Mouse (Mus musculus): ENCODE data around the gene Setd1b. TPM values are rescaled to one million over a fixed set of nuclear protein-coding genes. Genes with fewer than 3 reads are reported as not detected.

The Setd1b gene
- polyA plus RNA-seq, 1 experiment from 2014 or later = 12.6 TPM

- peak; percentile 59 for DNase-seq (ENCODE audit: low spot score)
Measured at GRCm38 (mm10) chr5:123137044-123137909, 4.7 kb upstream of the Setd1b start.

GRCm38 (mm10) chr5:123137910-123138229 lies 4.1 kb upstream of the Setd1b start:
- peak; percentile 43 for DNase-seq (ENCODE audit: low spot score)

More at GRCm38 (mm10) chr5:123137044-123137909, 4.7 kb upstream of the Setd1b start:
- no peak for ATAC-seq (ENCODE audit: low FRiP score)
- Histone ChIP-seq H3K27ac (peak overlapping the region; percentile 99), H3K9me3 (ENCODE audit: control insufficient read depth, low read length) (no peaks in the 10 kb centered on the region), H3K36me3 (replicated peaks; ENCODE audit: control insufficient read depth, insufficient read depth) (peaks cover 39% of the 10 kb centered on the region), H3K27me3 (ENCODE audit: control insufficient read depth, insufficient read depth, low read length) (no peaks in the 10 kb centered on the region), H3K4me3 (replicated peaks; ENCODE audit: low read length) (peak overlapping the region; percentile 91), H3K9ac (peak overlapping the region; percentile 100), H3K4me2 (replicated peaks) (peak overlapping the region; percentile 100), H3K4me1 (replicated peaks; ENCODE audit: control insufficient read depth, insufficient read depth, low read length) (peaks cover 49% of the 10 kb centered on the region)
- WGBS = under 1% methylated on average over 20 of the region's 20 CpGs

GRCm38 (mm10) chr5:123138230-123138911 lies 3.6 kb upstream of the Setd1b start:
- H3K9ac ChIP-seq = peak overlapping the region; percentile 100
- under 1% methylated on average over 39 of the region's 40 CpGs for WGBS
- H3K4me3 ChIP-seq (replicated peaks; ENCODE audit: low read length) = peak overlapping the region; percentile 91
- peak; percentile 56 for DNase-seq (ENCODE audit: low spot score)
- no peaks in the 10 kb centered on the region for H3K27me3 ChIP-seq (ENCODE audit: control insufficient read depth, insufficient read depth, low read length)
- peak overlapping the region; percentile 100 for H3K4me2 ChIP-seq (replicated peaks)
- peaks cover 40% of the 10 kb centered on the region for H3K4me1 ChIP-seq (replicated peaks; ENCODE audit: control insufficient read depth, insufficient read depth, low read length)
- peak overlapping the region; percentile 99 for H3K27ac ChIP-seq
- peaks cover 39% of the 10 kb centered on the region for H3K36me3 ChIP-seq (replicated peaks; ENCODE audit: control insufficient read depth, insufficient read depth)
- ATAC-seq (ENCODE audit: low FRiP score) = peak; percentile 11
- no peaks in the 10 kb centered on the region for H3K9me3 ChIP-seq (ENCODE audit: control insufficient read depth, low read length)

More at GRCm38 (mm10) chr5:123137910-123138229, 4.1 kb upstream of the Setd1b start:
- Histone ChIP-seq H3K27ac (peak overlapping the region; percentile 99), H3K4me3 (replicated peaks; ENCODE audit: low read length) (peak overlapping the region; percentile 91), H3K4me2 (replicated peaks) (peak overlapping the region; percentile 100), H3K9me3 (ENCODE audit: control insufficient read depth, low read length) (no peaks in the 10 kb centered on the region), H3K36me3 (replicated peaks; ENCODE audit: control insufficient read depth, insufficient read depth) (peaks cover 39% of the 10 kb centered on the region), H3K27me3 (ENCODE audit: control insufficient read depth, insufficient read depth, low read length) (no peaks in the 10 kb centered on the region), H3K4me1 (replicated peaks; ENCODE audit: control insufficient read depth, insufficient read depth, low read length) (peaks cover 44% of the 10 kb centered on the region), H3K9ac (peak overlapping the region; percentile 100)
- ATAC-seq (ENCODE audit: low FRiP score) = no peak
- 0% methylated on average over 5 of the region's 6 CpGs for WGBS

DNA sequence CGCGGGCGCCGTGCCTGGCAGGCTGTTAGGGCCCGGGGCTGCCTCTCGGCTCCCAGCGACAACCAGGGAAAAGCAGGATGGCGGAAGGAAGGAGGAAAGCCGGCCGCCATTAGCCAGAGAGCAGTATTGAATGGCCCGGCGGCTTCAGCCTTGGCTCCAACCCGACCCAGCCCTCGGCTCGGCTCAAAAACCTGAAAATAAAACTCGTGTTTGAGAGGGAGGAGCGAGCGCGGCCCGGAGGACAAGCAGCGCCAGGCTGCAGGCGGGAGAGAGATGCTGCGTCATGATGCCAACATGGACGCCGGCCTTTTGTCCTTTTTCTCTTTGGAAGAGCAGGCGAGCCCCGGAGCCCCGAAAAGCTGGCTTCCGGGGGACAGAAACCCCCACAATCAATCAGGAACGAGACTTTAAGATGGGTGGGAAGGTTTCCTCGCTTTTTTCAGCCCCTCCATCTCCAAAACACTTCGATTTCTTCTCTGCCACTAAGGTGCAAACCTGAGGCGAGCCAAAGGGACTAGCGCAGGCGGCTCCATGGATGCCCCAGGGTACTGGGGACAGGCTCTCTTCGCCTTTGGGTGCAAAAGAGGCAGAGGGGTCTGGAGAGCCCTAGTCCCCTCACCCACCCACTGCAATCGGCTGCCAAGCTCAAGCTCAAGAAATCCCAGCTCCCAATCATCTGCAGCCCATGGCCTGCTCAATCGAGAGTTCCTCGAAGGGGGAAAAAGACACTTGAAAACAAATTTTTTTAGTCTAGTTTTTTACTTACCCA lies 2.9 kb upstream of the Setd1b start:
- Histone ChIP-seq H3K9me3 (ENCODE audit: control insufficient read depth, low read length) (no peaks in the 10 kb centered on the region), H3K36me3 (replicated peaks; ENCODE audit: control insufficient read depth, insufficient read depth) (peaks cover 32% of the 10 kb centered on the region), H3K4me1 (replicated peaks; ENCODE audit: control insufficient read depth, insufficient read depth, low read length) (peaks cover 36% of the 10 kb centered on the region), H3K27me3 (ENCODE audit: control insufficient read depth, insufficient read depth, low read length) (no peaks in the 10 kb centered on the region), H3K9ac (peak overlapping the region; percentile 100), H3K4me3 (replicated peaks; ENCODE audit: low read length) (peak overlapping the region; percentile 91), H3K4me2 (replicated peaks) (peak overlapping the region; percentile 100), H3K27ac (peak overlapping the region; percentile 99)
- no peak for ATAC-seq (ENCODE audit: low FRiP score)
- under 1% methylated on average over 38 of the region's 39 CpGs for WGBS
- peak; percentile 78 for DNase-seq (ENCODE audit: low spot score)

GRCm38 (mm10) chr5:123139722-123140627 lies 2.0 kb upstream of the Setd1b start:
- peak overlapping the region; percentile 100 for H3K9ac ChIP-seq
- WGBS = under 1% methylated on average over 28 of the region's 28 CpGs
- ATAC-seq (ENCODE audit: low FRiP score) (no peak), DNase-seq (ENCODE audit: low spot score) (peak; percentile 60)
- H3K27me3 ChIP-seq (ENCODE audit: control insufficient read depth, insufficient read depth, low read length) = no peaks in the 10 kb centered on the region
- H3K4me3 ChIP-seq (replicated peaks; ENCODE audit: low read length) = peak overlapping the region; percentile 91
- no peaks in the 10 kb centered on the region for H3K9me3 ChIP-seq (ENCODE audit: control insufficient read depth, low read length)
- peak overlapping the region; percentile 100 for H3K4me2 ChIP-seq (replicated peaks)
- H3K4me1 ChIP-seq (replicated peaks; ENCODE audit: control insufficient read depth, insufficient read depth, low read length) = peaks cover 36% of the 10 kb centered on the region
- peak overlapping the region; percentile 99 for H3K27ac ChIP-seq
- H3K36me3 ChIP-seq (replicated peaks; ENCODE audit: control insufficient read depth, insufficient read depth) = peaks cover 24% of the 10 kb centered on the region

- Histone ChIP-seq H3K9ac (peak overlapping the region; percentile 100), H3K4me2 (replicated peaks) (peak overlapping the region; percentile 100), H3K4me3 (replicated peaks; ENCODE audit: low read length) (peak overlapping the region; percentile 91), H3K27ac (peak overlapping the region; percentile 99), H3K9me3 (ENCODE audit: control insufficient read depth, low read length) (no peaks in the 10 kb centered on the region), H3K36me3 (replicated peaks; ENCODE audit: control insufficient read depth, insufficient read depth) (0 out of 2 replicates have a peak, but pooled peaks cover 14% of the 10 kb centered on the region), H3K4me1 (replicated peaks; ENCODE audit: control insufficient read depth, insufficient read depth, low read length) (peaks cover 36% of the 10 kb centered on the region), H3K27me3 (ENCODE audit: control insufficient read depth, insufficient read depth, low read length) (no peaks in the 10 kb centered on the region)
- ATAC-seq (ENCODE audit: low FRiP score) = peak; percentile 66
- under 1% methylated on average over 31 of the region's 31 CpGs for WGBS
- DNase-seq (ENCODE audit: low spot score) = peak; percentile 96
Measured at GRCm38 (mm10) chr5:123140694-123141554, 1.1 kb upstream of the Setd1b start.

GRCm38 (mm10) chr5:123141555-123142160 lies 335 bp upstream of the Setd1b start:
- 0% methylated on average over 30 of the region's 38 CpGs for WGBS
- Histone ChIP-seq H3K27ac (peak overlapping the region; percentile 99), H3K36me3 (replicated peaks; ENCODE audit: control insufficient read depth, insufficient read depth) (peaks cover 16% of the 10 kb centered on the region), H3K4me3 (replicated peaks; ENCODE audit: low read length) (peak overlapping the region; percentile 91), H3K4me1 (replicated peaks; ENCODE audit: control insufficient read depth, insufficient read depth, low read length) (peaks cover 32% of the 10 kb centered on the region), H3K4me2 (replicated peaks) (peak overlapping the region; percentile 100), H3K9me3 (ENCODE audit: control insufficient read depth, low read length) (no peaks in the 10 kb centered on the region), H3K9ac (peak overlapping the region; percentile 100), H3K27me3 (ENCODE audit: control insufficient read depth, insufficient read depth, low read length) (no peaks in the 10 kb centered on the region)
- DNase-seq (ENCODE audit: low spot score) (no peak), ATAC-seq (ENCODE audit: low FRiP score) (no peak; the same call in 1 of the 2 replicates)
